Mouse (Mus musculus) mature B cell (primary cell): ENCODE results near the gene Kif2a.

Experiments used
- in situ Hi-C: fragments of 300-500 bp; cut with MboI; formaldehyde crosslinking; loops from 2 replicates; pipeline ENCODE4 v1.14.3; 2019

Gene Kif2a

DNA sequence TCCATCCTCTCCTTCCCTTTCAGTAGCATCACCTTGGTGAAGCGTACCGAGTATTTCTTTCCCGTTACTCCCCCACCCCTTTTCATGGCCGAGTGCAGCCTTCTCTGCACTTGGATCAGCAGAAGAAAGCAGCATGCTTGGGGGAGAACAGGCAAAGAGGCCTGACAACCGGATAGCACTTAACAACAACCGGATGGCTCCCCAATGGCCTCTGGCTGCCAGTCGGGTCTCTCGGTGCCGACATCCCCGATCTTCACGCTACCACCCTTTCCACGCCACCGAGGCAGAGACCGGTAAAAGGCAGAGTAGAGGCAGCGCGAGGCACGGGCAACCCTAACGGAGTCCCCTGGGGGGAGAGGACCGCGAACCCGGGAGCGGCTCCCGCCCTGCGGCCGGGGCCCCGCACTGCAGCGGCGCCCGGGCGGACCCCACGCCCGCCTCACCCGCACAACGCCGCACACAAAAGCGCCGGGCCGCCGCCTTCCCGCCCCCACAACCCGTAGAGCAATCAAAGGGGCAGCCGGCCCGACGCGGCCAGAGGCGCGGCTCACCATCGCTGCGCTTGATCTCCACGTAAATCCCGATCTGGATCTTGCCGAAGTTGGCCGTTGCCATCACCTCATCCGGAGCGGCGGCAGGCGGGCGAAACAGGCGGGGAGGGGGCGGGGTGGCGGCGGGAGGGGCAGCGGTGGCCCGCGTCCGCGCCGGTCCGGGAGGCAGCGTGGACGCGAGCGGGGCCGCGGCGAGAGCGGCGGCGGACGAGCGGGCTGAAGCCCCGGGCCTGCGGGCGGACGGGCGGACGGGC lies at the start of gene Kif2a:
TSS of gene Kif2a (minus strand) at position 666 of the 805 bp plus-strand sequence.
- in situ Hi-C loops = loop anchor here (10.0 kb wide), 1 partner anchor 73 kb away; no protein-coding TSS in a partner anchor

DNA sequence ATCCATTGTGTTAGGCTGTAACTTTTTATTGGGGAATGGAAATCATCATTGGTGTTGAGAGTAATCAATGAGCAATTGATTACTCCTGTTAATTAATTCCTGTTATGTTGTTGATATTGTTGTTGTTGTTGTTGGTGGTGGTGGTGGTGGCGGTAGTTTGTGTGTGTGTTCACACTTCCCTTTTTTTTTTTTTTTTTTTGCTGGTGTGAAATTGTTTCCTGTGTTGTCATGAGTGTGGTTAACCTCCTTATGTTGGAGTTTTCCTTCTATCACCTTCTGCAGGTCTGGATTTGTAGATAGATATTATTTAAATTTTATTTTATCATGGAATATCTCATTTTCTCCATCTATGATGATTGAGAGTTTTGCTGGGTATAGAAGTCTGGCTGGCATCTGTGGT lies 47.1 kb upstream of the Kif2a start:
- in situ Hi-C loops = no loop called here

DNA sequence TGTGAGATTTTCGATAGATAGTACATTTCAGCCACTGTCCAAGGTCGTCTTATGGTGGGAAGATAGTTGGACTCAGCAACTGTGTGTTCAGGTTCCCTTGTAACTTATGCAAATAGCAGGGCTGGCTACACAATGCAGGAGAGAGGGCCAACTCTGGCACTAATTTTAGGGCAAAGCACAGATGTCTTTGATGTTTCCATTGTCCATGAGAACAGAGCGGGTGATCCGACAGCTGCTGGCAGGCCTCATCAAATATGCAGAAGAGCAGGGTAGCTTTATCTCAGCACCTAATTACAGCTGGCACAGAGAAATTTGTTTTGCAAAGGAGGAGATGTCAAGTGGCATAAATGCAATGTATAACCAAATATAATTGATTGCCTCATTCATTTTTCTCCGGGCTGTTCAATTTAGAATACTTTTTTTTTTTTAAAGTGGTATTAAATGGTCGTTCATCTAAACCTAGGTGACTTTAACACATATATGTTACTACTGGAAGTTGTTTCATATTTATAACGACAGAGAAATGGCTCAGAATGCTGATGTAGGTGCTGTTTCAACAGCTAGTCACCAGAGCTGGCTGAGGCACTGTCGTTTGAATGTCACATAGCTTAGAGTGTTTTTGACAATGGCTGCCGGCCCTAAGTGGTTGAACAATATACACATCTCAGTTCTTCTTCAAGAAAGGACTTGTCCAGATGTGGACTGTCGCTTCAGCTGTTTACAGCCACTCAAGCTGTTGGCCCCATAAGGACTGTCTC lies 43.4 kb upstream of the Kif2a start:
- in situ Hi-C loops = no loop called here

- in situ Hi-C loops = no loop called here
Observed at GRCm38 (mm10) chr13:107064263-107064662, 42.3 kb upstream of the Kif2a start.

GRCm38 (mm10) chr13:107063115-107063807 lies 41.3 kb upstream of the Kif2a start:
- in situ Hi-C loops = no loop called here

DNA sequence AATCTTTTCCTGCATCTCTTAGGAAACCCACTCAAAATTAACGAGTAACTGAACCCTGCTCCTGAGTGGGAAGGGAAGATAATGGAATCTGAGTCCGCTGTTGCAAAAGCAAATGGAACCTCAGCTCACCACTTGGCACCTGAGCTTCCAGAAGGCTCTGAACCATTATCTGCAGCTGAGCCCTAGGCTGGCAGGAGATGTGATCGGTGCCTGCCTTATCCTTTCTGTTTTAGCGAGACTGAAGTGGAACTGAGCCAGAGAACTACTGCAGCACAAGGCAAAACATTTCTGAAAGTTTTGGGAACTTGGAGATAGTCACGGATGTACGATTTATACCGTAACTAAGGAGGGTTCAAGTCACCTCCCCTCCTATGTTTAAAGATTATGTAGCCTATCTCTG lies 38.2 kb upstream of the Kif2a start:
- in situ Hi-C loops = no loop called here

GRCm38 (mm10) chr13:107059460-107059859 lies 37.5 kb upstream of the Kif2a start:
- in situ Hi-C loops = no loop called here

DNA sequence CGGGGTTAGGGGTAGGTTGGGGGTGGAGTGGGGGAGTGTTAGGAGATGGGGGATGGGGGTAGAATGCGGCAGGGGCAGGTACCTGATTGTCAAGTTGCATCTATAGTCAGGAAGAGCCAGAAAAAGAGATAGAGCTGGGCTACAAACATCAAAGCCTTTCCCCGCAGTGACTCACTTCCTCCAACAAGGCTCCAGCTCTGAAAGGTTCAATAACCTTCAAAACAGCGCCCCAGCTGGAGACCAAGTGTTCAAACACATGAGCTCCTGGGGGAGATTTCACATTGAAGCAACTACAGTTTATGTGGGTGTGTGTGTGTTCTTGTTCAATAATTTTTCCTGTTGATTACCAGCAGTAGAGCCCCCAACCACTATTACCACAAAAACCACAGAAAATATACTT lies 34.4 kb upstream of the Kif2a start:
- in situ Hi-C loops = no loop called here

GRCm38 (mm10) chr13:107054496-107054895 lies 32.6 kb upstream of the Kif2a start:
- in situ Hi-C loops = no loop called here

DNA sequence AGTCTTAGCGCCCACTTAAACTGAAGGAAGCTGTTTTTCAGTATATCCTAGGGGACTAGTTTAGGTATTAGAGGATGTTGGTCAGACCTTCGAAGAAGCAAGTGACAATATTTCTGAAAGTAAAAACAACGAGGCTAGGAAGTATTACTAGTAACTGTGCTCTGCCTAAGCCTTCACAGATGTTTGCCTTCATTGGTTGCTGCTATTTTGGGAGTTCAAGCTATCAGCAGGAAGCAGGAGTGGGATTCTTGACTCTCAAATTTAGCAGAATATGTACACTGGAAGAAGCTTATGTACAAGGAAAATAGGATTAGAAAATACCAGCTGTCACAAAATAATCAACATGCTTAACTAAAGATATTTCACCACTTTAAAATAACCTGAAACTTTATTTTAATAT lies 29.4 kb upstream of the Kif2a start:
- in situ Hi-C loops = no loop called here

DNA sequence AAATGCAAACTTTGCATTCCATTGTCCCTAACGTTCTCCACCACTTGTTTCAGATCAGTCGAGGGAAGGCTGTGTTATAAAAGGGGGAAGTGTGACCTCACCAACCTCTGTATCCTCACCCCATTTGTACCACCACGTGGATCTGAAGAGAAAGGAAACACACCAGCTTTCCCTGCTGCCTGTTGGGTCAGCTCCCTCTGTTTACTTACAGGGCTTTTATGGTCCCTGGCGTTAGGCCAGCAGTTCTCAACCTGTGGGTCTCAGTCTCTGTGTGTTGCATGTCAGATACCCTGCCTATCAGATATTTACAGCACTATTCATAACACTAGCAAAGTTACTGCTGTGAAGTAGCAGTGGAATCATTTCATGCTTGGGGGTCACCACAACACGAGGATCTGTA lies 22.3 kb upstream of the Kif2a start:
- in situ Hi-C loops = no loop called here

DNA sequence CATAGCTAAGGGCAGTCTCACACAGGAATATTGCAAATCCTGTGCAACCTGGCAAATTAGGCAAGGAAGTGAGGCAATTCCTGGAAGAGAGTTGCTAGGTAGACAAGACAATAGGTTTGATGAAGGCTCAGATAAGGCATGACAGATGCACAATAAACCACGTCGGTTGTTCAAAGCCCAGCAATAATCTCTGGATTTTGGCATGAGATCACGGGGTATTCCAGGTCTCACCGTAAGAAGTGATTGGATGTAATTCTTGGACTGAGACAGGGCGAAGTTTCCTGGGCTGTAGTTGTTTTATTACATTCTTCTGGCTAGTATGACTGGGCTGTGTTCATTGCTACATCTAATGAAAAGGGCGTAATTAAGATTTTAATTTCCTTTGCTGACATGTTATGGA lies 20.6 kb upstream of the Kif2a start:
- in situ Hi-C loops = no loop called here

DNA sequence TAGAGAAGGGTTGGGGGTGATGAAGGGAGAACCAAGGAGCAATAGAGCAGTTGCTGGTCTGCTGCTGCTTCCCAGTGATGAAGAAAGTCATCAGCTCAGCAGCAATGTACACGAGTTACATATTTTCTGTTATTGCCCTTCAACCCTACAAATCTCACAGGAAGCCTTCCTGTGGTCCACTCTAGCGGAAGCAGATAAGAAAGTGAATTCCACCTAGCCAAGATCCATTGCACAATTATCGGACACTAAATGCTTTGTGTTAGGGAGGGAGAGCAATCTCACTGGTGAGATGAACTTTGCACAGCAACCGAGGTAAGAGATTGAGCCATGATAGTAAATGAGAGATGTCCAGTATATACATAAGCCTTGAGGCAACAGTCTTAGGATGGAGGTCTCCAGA lies 17.6 kb upstream of the Kif2a start:
- in situ Hi-C loops = no loop called here

DNA sequence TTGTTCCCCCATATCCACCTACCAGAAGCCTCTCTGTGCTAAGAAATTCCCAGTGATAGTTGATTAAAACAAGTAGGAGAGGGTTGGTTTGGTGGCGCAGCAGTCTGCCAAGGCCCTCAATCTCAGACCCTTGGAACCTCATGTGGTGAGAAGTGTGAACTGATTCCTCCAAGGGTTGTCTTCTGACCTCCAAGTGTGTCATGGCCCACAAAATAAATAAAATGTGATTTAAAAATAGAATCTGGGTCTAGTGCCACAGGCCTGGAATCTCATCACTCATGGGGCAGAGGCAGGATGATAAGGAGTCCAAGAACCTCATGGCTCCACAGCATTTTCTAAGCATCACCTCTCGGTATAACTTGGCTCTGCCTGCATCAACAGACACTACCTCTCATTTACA lies 16.4 kb upstream of the Kif2a start:
- in situ Hi-C loops = no loop called here

DNA sequence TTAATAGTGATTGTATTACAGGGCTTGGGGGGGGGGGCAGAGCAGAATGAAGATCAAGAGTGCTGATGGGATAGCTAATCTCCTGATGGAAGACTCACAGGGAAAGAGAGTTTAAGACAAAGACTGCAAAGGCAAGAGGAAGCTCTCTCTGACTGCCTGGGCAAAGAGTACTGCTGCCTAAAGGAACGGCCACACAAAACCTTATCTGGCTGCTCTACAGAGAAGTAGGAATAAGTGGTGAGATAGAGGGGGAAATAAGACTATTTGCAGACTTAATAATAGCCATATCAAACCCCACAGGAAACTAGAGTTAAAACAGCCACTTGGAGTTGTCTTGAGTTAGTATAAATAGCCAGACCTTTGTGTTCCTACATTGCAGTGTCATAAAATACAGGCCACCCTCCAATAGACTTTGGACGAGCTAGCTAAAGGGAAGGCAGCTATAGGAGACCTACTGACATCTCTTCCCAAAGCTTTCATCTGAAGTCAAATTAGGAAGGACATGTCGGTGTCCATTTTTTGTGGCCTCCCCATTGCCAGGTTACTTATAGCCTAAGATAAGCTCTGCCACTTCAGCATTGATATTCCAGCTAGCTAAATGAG lies 13.7 kb upstream of the Kif2a start:
- in situ Hi-C loops = no loop called here

GRCm38 (mm10) chr13:107035078-107035477 lies 13.2 kb upstream of the Kif2a start:
- in situ Hi-C loops = no loop called here

DNA sequence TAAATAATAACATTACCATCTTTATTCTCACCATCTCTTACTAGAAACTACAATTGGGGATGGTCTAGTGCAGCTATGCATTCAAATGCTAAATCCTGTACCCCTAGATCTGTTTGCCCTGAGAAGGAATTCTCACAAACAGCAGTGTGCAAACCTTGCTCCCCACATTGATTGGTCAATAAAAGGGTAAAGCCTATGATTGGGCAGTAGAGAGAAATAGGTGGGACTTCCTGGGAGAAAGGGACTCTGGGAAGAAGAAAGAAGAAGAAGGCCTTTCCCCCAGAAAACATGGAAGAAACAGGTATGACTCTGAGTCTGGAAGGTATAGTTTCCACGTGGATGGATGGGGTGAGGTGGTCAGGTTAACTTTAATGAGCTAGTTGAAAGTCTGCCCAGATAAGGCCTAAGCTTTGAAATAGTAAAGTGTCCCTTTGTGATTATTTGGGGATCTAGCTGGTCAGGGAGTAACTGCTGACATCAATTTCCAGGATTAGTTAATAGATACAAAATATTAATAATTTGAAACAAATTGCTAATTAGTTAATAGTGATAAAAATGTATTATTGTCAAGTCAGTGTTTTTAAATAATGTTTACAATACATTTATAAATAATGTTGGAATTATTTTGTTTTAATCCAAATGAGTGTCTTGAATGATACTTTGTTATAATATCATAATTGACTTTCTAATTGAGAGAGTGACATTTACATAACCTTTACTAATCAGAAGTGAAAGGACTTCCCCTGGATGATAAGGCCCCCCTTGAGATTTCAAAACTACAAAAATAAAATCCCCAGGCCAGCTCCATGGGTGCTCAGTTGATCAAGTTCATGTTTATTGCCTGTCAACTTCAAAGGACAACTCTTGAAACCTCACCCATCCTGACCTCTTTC lies 12.3 kb upstream of the Kif2a start:
- in situ Hi-C loops = no loop called here

- in situ Hi-C loops = no loop called here
Observed at GRCm38 (mm10) chr13:107031228-107031627, 9.3 kb upstream of the Kif2a start.

DNA sequence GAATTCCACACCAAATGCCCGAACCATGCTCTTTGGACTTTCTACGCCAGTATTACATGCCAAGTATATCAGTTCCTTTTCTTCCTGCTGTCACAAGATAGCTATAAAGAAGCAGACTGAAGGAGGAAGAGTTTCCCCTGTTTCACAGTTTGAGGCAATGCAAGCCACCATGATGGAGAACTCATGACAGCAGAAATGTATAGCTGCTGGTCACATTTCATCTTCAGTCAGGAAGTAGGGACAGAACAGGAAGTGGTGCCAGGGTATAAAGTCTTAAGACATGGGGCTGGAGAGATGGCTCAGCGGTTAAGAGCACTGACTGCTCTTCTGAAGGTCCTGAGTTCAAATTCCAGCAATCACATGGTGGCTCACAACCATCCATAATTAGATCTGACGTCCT lies 5.3 kb upstream of the Kif2a start:
- in situ Hi-C loops = loop anchor here (10.0 kb wide), 1 partner anchor 68 kb away; no protein-coding TSS in a partner anchor

GRCm38 (mm10) chr13:107025663-107026062 lies 3.7 kb upstream of the Kif2a start:
- in situ Hi-C loops = loop anchor here (10.0 kb wide), 1 partner anchor 69 kb away; no protein-coding TSS in a partner anchor
